Mouse (Mus musculus) cerebellum, adult (tissue): ENCODE measurements around the gene Gm17655.
"Not testable (repeated sequence)": the region's sequence is repeated elsewhere in the genome, so short reads cannot be mapped to it uniquely, and the experiment has no call there.

Experiments
- ATAC-seq: cut with Nextera tagmentation; 2 replicates; pipeline ENCODE4 v1.9.2; 2017; ENCODE audit warnings: mild to moderate bottlenecking, moderate library complexity, mixed read lengths; ENCODE audit not compliant: insufficient number of reproducible peaks, low FRiP score, low TSS enrichment

Gene Gm17655

DNA sequence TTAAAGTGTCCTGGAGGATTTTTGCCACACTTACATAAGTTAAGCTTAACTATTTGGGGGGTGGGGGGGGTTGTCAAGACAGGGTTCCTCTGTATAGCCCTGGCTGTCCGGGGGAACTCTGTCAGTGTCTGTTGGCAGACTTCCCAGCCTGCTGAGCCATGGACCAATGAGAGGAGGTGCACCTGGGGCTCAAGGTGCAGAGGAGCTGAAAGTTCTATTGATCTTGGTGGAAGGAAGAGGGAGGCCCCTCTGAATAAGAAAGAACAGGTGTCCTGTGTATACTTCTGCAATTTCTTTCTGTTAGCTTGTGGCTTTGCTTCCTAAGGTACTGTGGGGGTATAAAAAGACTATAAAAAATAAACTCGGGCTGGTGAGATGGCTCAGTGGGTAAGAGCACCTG is 19.2 kb upstream of the Gm17655 start:
- no peak for ATAC-seq

DNA sequence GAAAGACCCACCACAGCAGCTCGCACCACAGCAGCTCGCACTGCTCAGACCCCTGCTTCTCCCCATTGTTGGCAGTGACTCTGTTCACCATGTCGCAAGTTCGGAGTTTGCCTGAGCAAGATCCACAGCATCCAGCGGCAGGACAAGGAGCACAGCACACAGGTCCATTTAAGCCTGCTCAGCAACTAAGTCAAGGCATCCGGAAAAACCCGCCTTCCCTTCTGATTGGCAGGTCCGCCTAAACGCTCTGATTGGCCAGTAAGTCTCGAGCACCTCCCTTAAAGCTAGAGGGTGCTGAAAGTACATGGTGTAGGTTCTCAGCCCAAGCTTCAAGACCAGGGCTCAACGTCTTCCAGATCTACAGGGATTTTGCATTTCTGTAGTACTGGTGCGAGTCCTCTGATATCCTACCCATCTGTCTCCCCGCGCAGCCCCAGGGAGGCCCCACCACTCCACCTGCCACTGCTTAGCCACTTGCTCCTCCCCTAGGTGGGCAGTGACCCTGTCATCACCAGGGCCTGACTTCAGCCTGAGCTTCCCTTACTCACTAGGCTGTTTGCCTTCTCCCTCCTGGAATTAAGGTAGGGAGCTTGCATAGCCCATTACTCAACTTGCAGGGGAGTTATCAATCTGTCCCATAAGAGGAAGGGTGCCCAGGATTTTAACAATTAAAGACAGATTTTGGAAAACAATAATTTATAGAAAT is 14.0 kb upstream of the Gm17655 start:
- ATAC-seq: no peak

DNA sequence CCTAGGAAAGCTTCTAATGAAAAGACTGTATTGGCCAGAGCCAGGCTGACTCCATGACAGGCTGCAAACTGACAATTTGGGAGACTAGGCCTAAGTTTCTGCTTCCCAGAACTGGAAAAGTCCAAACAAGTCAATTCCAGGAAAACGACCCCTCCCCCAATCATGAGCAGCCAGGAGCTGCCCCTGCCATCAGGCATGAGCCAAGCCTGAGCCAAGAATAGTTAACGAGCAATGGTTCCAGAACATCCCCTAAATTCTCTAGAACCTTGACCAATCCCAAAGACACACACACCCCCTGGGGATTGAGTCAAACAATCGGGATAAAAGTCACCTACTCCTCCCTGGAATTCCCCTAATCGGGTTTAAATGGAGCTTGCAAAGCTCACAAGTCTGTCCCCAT is 10.6 kb upstream of the Gm17655 start:
- ATAC-seq: no peak

DNA sequence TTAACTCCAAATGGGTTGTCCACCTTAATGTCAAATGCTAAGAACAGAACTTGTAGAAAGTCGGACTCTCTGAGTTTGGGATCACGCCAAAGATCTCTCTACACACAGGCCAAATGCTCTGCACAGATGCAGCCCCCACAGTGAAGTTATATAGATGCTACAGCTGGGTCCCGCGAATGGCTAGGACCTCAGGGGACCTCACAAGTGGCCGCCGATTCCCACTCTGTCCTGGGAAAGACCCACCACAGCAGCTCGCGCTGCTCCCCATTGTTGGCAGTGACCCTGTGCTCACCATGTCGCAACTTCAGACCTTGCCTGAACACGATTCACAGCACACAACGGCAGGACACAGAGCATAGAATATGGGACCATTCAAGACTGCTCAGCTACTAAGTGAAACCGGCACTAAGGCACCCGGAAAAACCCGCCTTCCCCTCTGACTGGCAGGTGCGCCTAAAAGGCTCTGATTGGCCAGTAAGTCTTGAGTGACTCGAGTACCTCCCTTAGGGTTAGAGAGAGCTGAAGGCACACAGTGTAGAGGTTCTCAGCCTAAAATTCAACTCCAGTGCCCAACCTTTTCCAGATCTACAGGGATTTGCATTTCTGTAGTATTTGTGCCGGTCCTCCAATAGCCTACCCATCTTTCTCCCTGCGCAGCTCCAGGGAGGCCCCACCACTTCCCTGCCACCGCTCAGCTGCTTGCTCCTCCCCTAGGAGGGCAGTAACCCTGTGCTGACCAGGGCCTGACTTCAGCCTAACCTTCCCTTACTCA is 14.5 kb downstream of the Gm17655 start:
- peak; percentile 98 for ATAC-seq

DNA sequence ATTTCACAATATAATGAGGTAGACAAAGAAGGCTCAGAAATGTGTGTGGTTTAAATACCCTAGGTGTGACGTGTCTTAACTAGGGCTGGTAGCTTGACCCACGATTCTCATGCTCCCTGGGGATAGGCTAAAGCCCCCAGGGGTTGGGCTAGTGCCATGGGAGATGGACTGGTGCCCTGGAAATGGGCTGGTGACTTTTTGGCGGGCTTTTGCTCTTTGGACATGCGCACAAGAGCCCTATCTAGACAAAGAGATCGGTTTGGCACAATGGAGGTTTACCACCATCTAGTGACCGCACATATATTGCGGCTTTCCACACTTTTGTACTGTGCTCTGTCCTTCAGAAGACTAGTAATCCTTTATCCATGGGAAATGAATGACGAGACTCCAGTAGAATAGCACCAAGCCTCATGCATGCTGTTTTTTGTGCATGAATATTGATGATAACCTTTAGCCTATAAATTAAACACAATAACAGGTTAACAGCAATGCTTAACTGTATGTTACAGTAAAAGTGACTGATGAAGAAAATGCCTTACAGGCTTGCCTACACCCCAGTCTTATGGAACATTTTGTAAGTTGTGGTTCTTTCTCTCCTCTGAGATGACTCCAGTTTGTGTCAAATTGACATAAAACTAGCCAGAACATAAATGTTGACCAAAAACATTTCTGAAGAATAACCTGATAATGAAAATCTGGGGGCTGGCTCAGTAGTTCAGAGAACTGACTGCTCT is 48.5 kb downstream of the Gm17655 start:
- not testable (repeated sequence) for ATAC-seq

DNA sequence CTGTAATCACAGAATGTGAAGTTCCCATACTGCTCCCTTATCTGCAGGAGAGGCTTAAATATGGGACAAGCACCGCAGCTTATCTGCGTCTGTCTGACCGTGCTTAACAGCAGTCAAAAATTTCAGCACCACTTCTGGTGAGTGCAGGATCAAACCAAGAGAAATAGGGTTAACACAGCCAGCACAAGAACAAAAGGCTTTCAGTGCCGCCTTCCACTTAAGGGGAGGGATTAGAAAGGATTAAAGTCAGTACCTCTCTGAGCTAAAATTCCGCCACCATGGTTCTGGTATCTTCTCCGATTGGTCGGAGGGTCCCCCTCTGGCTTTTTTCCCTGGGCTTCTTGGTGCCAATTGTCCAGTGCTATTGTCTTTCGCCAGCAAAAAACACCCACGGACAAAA is 49.0 kb downstream of the Gm17655 start:
- ATAC-seq: no peak

DNA sequence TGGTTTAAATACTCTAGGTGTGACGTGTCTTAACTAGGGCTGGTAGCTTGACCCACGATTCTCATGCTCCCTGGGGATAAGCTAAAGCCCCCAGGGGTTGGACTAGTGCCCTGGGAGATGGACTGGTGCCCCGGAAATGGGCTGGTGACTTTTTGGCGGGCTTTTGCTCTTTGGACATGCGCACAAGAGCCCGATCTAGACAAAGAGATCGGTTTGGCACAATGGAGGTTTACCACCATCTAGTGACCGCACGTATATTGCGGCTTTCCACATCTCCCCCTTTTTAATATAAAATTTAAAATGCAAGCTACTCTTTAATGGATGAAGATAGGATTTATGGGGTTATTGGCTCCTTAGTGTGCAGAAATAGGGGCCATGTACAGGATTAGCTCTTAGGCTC is 56.5 kb downstream of the Gm17655 start:
- not testable (repeated sequence) for ATAC-seq
